Mouse (Mus musculus): ENCODE results near the gene Atl3.
"Not testable (repeated sequence)": the region's sequence is repeated elsewhere in the genome, so short reads cannot be mapped to it uniquely, and the experiment has no call there.

The Atl3 gene

DNA sequence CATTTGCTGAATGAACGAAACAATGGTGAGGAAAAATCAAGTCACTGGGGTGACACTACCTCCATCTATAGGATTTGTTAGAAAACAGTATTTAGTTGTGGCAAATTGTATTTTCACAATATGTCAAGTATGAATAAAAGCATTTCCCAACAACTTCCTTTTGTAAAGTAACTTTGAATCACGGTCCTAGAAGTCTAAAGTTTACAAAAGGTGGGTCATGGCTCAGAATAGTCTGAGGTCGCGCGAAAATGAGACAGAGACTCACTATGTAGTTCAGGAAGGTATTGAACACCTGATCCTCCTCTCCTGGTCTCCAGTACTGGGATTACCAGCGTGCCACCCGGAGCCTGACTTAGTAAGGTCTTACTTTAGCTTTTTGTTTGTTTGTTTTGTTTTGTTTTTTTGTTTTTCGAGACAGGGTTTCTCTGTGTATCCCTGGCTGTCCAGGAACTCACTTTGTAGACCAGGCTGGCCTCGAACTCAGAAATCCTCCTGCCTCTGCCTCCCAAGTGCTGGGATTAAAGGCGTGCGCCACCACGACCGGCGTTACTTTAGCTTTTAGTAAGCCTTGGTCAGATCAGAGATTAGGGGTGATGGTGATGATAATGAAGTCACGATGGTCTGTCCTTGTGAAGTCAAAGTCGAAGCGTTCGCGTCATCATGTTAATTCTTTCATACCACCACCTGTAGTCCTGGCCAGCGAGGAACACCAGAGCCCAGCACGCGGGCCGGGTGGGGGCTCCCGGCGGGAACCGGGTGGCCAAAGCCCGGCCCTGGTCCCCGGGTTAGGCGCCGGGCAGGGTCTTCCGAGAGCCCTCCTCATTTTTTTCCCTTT is at the start of gene Atl3:
Atl3 (plus strand) TSS at position 689 of the 835 bp plus-strand sequence.
- no peak for DNase-seq

DNA sequence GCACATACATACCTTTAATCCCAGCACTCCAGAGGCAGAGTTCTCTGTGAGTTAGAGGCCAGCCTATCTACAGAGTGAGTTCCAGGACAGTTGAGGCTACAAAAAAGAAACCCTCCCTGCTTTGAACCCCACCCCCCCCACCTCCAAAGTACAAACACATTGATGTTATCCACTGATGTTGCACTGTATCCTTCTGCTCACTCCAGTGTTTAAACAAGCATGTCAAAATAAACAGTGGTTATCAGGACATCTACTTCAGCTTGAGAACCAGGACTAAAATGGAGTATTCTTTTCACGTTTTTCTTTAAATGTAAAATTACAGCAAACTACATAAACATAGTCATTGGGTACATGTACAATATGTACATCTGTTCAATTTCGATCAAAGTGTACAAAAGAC is 48.7 kb upstream of the Atl3 start:
- DNase-seq, result no peak

DNA sequence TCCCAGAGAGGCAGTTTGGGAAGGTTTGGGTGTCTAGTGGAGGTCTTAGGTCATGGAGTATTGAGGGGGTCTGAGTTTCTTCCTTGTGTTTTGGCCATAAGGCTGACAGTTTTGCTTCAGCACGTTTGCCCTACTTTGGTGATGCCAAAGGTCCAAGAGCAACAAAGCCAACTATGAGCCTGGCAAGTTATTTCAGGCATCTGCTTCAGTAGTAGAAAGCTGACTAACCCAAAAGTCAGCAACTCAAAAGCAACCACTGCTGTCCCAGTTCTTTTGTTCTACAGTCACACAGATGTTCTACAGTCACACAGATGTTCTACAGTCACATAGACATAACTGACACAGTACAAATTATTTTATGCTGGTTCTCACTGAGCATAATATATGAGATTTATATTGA is 48.2 kb upstream of the Atl3 start:
- DNase-seq, result no peak

DNA sequence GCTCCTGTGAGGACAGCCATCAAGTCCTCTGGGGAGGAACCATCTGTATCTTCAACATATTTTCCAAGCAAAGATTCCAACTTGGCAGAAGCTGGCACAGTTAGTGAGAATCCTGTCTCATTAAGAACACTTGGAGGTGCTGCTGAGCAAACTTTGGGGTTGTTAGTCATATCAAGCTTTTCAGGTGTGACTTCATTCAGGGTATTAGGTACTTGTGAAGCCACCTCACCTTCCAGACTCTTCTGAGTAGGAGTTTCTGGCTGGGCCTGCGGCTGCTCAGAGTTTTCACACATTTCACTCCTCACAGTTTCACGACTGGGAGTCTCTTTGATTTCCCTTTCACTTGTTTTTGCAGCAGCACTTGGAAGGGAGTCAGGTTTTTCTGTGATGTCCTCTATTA is 37.0 kb upstream of the Atl3 start:
- no peak for DNase-seq

DNA sequence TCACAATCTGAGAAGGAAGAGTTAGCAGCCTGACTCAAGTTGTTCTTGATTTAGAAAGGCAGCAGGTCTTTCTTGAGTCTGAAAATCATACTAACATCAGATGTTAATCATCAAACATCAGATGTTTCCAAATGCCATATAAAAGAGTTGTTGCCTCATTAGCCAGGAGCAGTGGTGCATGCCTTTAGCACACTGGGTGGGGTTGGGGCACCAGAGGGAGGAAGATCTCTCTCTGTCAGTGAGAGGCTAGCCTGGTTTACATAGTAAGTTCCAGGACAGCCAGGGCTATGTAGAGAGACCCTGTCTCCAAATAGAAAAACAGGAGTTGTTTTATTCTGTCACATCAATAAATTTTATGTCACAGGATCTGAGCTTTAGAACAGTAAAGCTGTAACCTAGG is 34.9 kb upstream of the Atl3 start:
- DNase-seq, result no peak

DNA sequence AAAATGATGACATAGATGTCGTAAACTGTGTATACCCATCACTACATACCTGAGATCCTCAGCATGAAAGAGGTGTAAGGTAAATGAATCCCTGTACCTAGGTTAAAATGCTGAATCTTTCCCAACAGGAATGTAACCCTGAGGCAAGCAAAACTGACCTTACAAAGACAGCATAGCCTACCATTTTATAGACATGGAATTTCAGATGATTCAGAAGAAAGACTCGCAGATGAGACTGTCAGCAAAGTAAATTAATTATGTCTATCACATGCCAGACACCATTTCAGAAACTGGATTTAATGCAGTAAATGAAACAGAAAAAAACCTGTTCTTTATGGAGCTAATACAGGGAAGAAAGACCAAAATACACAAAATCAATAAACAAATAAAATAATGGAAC is 34.5 kb upstream of the Atl3 start:
- DNase-seq, result no peak

DNA sequence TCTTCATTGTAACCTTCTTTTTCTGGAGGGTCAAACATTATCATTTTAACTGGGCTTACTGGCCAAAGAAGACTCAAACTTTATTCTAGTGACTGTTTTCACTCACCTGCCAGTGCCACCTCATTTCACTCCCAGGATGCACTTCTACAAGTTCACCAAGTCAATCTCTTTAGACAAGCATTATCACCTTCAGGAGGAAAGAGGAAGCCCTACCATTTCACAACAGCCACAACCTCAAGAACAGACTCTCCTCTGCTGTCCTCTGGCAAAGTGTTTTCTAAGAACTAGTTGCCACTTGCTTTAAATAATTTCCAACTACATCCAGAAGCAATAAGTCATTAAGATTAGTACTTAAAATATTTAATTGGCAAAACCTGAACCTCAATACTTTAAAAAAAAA is 25.9 kb upstream of the Atl3 start:
- DNase-seq, result no peak

DNA sequence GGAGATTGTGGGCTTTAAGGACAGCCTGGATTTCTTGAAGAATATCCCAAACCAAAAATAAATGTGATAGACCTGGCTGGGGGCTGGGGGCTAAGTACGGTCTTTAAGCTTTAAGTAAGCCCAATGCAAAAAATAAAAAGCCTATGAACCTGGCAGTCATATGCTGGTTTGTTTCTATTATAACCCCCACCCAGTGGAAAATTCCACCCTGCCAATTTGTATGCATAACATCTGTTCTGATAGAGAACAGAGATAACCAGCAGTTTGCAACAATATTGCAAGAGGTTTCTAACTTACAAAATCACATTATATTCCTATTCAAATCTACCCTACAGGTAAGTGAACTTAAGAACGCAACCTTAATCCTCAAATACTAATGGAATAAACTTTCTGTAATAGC is 23.2 kb upstream of the Atl3 start:
- DNase-seq, result no peak

DNA sequence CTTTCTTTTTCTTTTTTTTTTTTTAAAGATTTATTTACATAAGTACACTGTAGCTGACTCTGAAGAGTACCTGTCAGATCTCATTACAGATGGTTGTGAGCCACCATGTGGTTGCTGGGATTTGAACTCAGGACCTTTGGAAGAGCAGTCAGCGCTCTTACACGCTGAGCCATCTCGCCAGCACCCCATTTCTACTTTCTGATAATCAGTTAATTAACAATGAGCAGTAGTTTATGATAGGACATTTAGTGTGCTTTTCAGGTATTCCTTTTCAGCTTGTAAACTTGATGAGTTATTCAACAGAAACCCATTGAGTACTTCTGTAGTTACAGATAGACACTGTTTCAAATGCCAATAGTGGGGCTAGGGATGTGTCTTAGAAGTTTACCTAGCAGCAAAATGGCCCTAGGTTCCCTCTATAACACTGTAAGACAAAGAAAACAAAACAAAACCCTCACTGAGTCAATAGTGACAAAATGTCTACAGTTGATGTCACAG is 14.0 kb upstream of the Atl3 start:
- no peak for DNase-seq

DNA sequence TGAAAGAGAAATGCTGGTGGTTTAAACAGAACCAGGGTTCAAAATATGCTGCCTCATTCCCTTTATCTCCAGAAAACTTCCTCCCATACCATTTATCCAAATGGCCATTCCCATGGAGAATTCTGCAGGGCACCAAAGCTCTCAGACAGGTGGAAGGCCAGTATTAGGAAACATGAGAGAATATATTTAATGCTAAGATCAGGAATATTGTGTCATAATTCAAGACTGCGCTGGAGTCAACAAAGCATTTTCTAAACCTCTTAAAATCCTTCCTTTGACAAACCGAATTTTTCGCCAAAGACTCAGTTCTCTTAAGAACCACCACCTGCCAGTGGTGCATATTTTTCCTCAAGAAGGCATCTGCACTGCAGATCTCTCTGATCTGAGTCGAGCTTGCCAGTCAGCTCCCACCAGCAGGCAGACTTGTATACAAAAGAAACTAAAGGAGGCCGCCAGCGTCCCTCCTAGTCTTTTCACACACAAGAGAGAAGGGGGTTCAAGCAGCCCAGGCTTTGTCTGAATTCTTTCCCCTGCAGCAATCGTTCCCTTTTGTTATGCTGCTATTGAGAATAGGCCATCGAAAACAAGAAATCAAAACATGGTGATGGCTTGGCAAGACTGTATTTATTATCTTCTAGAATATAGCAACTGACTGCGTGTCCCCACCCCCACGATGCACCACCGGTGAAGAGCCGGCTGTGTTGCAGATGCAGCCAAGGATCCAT is 12.1 kb upstream of the Atl3 start:
- peak; percentile 70 for DNase-seq

DNA sequence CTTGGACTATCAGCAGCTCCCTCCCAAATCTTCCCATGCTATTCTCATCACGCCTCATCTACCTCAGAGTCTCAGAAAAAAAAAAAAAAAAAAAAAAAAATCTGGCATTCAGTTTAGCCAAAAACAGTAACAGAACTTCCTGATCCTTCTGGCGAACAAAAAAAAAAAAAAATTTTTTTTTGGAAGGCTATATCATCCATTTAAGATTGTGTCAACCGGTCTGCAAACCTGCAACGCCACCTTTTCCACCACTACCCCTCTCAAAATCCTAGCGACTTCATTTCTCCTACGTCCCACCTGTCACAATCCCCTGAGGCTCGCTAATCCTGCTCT is 11.6 kb upstream of the Atl3 start:
- no peak for DNase-seq

DNA sequence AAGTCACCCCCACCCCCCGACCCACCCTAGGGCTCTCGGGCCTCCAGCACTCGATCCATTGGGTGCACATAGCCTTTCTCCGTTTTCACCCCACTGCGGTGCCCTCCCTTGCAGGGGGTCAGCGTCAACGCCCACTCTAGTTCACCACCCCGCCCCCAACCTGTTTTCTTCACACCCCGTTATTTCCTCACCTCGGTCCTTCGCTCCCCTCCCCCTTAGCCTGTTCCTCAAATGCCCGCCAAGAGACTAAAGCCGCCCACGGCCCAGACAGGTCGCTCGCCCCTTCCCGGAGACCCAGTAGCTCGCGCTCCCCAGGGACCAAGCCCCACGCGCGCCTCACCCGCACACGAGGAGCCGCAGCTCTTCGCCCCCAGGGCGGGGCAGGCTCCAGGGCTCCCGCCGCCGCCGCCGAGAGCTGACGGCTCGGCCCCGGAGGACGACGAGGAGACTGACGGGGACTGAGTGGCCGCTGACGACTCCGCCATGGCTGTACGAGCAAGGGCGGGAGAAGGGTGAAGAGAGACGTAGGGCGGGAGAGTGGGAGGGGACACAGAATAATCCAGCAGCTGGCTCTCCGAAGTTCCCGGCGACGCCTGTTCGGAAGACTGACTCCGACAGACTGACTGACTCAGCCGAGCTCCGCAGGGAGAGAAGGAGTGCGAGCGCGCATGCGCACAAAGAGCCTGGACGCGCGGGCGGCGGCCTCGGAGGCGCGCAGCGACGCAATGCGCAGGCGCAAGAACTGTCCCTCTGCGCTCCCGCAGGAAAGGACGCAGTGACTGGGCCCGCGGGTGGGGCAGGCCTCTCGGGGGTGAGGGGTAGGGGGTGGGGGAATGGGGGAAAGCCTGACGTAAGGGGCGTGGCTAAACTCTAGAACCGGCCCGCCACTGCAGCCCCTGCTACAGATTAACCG is 11.0 kb upstream of the Atl3 start, which contains the start of gene Rtn3:
Rtn3 (minus strand) TSS at position 683 of the 913 bp plus-strand sequence.
- peak; percentile 98 for DNase-seq

DNA sequence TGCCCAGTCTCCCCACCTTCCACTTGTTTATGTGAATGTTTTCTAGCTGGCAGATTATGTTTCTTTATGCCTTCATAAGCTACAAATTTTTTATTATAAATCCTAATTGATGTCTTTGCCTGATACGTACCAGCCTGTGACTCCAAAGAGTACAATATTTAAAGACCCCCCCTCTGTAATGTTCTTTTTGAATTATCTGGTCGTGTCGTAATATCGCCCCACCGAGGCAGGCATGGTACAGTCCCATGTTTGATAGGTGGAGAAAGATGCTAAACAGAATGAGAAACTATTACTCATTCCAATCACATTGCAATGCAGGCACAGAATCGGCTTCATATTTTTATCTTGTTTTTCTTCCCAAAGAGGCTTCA is 10.3 kb upstream of the Atl3 start:
- DNase-seq, result no peak

DNA sequence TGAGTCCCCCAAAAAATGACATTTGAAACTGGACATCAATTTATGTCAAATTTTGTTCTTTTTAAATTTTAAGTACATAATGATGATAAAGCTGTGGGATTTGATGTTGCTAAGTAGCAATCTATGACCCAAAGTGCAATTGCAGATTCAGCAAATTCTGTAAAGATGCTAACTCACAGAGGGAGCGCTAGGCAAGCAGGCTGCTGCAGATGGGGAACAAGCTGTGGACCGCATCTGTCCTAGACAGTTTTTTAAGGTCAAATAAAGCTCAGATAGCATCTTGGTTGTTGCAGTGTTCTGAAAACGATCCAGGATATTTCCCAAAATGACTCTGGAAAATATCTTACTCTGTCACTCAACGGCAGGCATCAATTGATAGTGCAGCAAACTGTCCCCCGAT is 9.8 kb upstream of the Atl3 start:
- no peak for DNase-seq

DNA sequence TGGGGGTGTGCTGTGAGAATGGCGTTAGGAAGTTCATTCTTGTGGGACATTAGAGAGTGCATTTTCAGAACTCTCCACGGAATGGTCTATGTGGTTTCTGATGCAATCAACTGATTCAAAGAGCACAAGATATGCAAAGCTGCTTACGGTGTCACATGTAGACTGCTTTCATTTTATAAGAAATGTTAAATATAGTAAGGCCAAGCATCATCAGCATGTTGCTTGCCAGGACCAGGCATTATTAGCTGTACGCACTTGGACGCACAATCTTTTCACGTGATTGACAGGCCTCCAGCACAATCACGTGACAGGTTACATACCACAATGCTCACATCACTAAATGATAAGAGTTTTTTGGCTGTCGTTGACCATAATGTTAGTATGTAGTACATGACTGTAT is 6.2 kb upstream of the Atl3 start:
- no peak for DNase-seq

DNA sequence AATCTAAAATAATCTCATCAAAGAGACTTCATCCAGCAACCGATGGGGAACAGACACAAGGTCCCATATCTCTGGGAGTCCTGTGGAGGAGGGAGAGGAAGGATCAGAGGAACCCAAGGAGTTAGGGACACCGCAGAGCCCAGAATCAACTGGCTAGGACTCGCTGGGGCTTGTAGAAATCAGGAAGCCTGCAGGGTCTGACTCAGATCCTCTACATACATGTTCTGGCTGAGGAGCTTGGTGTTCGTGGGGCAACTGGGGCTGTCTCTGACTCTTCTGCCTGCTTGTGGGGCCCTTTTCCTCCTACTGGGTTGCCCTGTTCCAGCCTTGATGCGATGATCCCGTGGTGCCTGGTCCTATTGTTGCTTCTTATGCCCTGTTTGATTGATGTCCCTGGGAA is 1.9 kb upstream of the Atl3 start:
- no peak for DNase-seq

DNA sequence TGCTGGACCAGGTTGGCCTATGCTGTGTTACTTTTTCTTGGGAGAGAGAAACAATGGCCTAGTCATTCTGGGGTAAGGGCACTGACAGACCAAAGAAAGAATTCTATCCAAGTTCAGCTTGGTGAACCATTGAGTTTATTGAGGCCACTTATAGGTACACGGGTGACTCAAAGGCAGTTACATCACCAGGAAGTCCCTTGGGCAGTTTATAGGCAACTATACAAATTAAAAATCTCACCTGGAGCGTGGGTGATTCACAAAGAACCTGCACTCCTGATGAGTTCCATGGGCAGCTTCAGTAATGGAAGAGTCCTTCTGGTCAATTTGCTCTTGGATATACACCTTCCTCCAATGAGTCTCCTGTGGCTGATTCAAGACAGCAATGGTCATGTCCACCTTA is 1.2 kb upstream of the Atl3 start:
- DNase-seq, result no peak

DNA sequence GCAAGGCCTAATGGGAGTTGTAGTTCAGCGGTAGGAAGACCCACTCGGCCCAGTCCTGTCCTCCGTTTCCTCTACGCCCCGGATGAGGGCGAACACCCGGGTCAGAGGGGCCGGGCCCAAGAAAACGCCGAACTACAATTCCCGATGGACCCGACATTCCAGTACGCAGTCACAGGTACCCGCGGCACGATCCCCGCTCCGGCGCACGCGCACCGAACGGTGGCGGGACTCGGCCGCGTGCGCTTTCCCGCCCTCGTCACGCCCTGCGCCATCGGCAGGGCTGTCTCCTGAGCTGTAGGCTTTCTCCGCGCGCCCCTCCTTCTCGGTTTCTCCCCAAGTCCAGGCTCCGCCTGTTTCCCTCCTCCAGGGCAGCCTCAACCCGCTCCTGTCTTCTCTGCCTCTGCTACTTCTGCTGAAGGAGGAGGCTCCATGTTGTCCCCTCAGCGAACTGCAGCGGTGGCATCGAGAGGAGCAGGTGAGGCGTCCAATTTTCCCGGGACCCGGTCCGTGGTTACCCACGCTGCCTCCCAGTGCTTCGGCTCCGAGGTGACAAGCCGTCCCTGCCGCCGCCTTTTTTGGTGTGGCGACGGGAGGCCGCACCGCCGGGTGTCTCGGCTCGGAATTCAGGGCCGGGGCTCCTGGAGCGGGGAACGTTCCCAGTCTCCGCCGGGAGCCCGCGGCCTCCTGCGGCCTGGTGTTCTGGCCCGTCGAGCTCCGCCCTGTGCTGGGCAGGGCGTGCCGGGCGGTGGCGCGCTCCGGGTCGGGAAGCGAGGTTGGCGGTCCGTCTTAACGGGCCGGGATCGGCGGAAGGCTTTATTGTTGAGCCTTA is 561 bp downstream of the Atl3 start:
- DNase-seq, result peak; percentile 98

DNA sequence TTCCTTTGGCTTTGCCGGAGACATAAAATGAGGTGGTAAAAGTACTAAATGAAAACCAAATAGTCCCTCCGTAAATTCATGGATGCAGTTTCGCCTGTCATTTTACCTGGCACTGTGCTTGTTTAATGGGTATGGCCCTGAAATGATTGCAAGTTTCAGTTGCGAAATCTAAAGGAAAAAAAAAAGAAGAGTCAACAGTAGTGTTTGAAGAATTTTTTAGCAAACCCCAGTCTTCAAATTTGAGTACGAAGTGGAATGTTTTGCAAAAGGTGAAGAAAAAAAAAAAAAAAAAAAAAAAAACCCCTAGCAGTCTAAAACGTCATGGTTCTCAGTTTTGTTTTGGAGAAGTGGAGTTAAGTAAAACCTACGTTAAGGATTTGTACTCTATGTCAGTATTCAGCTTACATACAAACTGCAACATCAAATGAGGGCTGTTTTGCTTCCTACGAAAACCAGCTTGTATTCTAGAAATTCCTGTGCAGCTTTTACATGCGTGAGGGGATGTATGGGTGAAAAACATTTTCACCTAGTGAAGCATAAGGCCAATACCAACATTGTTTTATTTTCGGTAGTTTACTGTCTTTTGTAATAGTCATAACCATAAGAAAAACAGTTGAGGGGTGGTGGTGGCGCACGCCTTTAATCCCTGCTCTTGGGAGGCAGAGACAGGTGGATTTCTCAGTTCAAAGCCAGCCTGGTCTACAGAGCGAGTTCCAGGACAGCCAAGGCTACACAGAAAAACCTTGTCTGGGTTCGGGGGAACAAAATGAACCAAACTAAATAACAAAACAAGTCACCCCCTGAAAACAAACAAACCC is 1.6 kb downstream of the Atl3 start:
- DNase-seq, result no peak

DNA sequence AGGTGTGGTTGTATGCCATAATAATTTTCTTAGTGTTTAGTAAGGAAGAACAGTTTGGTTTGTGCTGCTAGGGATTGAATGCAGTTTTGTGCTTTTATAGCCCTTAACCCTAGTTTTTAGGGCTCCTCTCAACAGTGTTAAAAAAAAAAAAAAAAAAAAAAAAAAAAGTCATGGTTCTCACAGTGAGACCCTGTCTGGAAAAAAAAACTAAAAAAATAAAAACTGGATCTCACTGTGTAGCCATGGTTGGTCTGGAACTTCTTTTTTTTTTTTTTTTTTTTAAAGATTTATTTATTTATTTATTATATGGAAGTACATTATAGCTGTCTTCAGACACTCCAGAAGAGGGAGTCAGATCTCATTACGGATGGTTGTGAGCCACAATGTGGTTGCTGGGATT is 2.2 kb downstream of the Atl3 start:
- not testable (repeated sequence) for DNase-seq

DNA sequence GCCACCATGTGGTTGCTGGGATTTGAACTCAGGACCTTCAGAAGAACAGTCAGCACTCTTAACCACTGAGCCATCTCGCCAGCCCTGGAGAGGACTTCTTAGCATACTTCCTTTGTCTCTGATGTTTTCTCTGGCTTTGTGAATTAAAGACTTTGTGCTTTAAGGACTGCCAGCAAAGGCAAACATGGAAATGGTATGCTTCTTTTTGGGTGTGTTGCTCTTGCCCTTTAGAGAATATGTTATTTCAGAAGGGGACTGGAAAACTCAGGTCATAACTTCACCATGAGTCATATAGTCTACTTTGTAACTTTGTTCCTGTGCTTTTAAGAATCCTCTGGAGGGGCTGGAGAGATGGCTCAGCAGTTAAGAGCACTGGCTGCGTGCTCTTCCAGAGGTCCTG is 5.0 kb downstream of the Atl3 start:
- no peak for DNase-seq

DNA sequence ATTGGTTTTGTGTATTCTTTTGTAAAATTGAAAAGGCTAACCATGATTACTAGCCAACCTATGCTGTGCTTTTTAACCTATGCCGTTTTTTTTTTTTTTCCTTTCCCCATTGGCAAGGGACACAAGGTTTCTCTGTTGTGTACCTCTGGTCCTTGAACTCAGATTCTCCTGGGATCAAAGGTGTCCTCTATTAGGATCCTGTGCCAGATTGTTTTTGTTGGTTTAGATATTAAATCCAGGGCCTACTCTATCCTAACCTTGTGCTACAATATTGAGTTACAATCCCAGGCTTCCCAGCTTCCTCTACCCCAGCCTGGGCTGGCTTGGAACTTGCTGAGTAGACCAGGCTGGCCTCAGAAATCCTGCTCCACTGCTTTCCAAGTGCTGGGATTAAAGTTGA is 6.9 kb downstream of the Atl3 start:
- no peak for DNase-seq

Measured in cerebellum, adult 11-12 months (tissue).